Mouse (Mus musculus): Measurements from ENCODE around the gene Gm44805.

Gm44805 gene

GRCm38 (mm10) chr7:19681202-19681694, at the start of gene Gm44805, which contains the start of gene Apoc4:
TSS of gene Gm44805 (minus strand) at chr7:19681423.
TSS of gene Apoc4 (minus strand) at chr7:19681479.
- DNase-seq = no peak

GRCm38 (mm10) chr7:19726541-19726940, 45.3 kb upstream of the Gm44805 start:
- peak; percentile 34 for DNase-seq

- DNase-seq = no peak
Measured at GRCm38 (mm10) chr7:19724167-19724566, 42.9 kb upstream of the Gm44805 start.

GRCm38 (mm10) chr7:19722754-19723195, 41.6 kb upstream of the Gm44805 start:
- DNase-seq = no peak

- no peak for DNase-seq
Measured at GRCm38 (mm10) chr7:19719200-19719599, 38.0 kb upstream of the Gm44805 start.

GRCm38 (mm10) chr7:19718297-19718952, 37.2 kb upstream of the Gm44805 start:
- DNase-seq = no peak

- DNase-seq = no peak
Measured at GRCm38 (mm10) chr7:19717346-19717745, 36.1 kb upstream of the Gm44805 start.

GRCm38 (mm10) chr7:19716822-19717221, 35.6 kb upstream of the Gm44805 start:
- no peak for DNase-seq

- no peak for DNase-seq
Measured at GRCm38 (mm10) chr7:19716055-19716682, 34.9 kb upstream of the Gm44805 start.

- peak; percentile 98 for DNase-seq
Measured at GRCm38 (mm10) chr7:19715239-19716054, 34.2 kb upstream of the Gm44805 start, which contains the start of gene Tomm40. TSS of gene Tomm40 (minus strand) at chr7:19715438.

GRCm38 (mm10) chr7:19714836-19715235, 33.6 kb upstream of the Gm44805 start:
- DNase-seq = no peak

- DNase-seq = no peak
Measured at GRCm38 (mm10) chr7:19713598-19713997, 32.4 kb upstream of the Gm44805 start.

- DNase-seq = peak; percentile 47
Measured at GRCm38 (mm10) chr7:19713196-19713595, 32.0 kb upstream of the Gm44805 start.

GRCm38 (mm10) chr7:19712414-19712813, 31.2 kb upstream of the Gm44805 start:
- DNase-seq = no peak

- no peak for DNase-seq
Measured at GRCm38 (mm10) chr7:19710650-19711049, 29.4 kb upstream of the Gm44805 start.

- no peak for DNase-seq
Measured at GRCm38 (mm10) chr7:19705271-19705670, 24.0 kb upstream of the Gm44805 start.

GRCm38 (mm10) chr7:19704475-19704874, 23.3 kb upstream of the Gm44805 start:
- DNase-seq = no peak

GRCm38 (mm10) chr7:19702859-19703555, 21.8 kb upstream of the Gm44805 start:
- DNase-seq = no peak

GRCm38 (mm10) chr7:19701069-19701761, 20.0 kb upstream of the Gm44805 start:
- peak; percentile 80 for DNase-seq

GRCm38 (mm10) chr7:19700299-19701068, 19.3 kb upstream of the Gm44805 start:
- DNase-seq = peak; percentile 43

GRCm38 (mm10) chr7:19699827-19700148, 18.6 kb upstream of the Gm44805 start:
- DNase-seq = no peak
